Mouse (Mus musculus): Measurements from ENCODE around the gene Rad9b. TPM values are rescaled to one million over a fixed set of nuclear protein-coding genes. Genes with fewer than 3 reads are reported as not detected.

The Rad9b gene
- polyA plus RNA-seq (2012): 1.8 and 4.5 TPM in 2 replicates

- no peak for TF ChIP-seq GATA1 (IDR thresholded peaks at IDR 0.05; ENCODE audit: low read length)
Observed at GRCm38 (mm10) chr5:122353807-122354491, at the start of gene Rad9b, which contains the start of gene Vps29. Gene Rad9b, minus strand, starts transcription at chr5:122354233. Gene Vps29, plus strand, starts transcription at chr5:122354369.

GRCm38 (mm10) chr5:122403362-122403761 lies 49.3 kb upstream of the Rad9b start:
- no peak for TF ChIP-seq GATA1 (IDR thresholded peaks at IDR 0.05; ENCODE audit: low read length)

- no peak for TF ChIP-seq GATA1 (IDR thresholded peaks at IDR 0.05; ENCODE audit: low read length)
Observed at GRCm38 (mm10) chr5:122402772-122403171, 48.7 kb upstream of the Rad9b start.

- TF ChIP-seq GATA1 (IDR thresholded peaks at IDR 0.05; ENCODE audit: low read length): no peak
Observed at GRCm38 (mm10) chr5:122402160-122402559, 48.1 kb upstream of the Rad9b start.

- TF ChIP-seq GATA1 (IDR thresholded peaks at IDR 0.05; ENCODE audit: low read length): no peak
Observed at GRCm38 (mm10) chr5:122401303-122401640, 47.2 kb upstream of the Rad9b start.

GRCm38 (mm10) chr5:122400628-122401302 lies 46.7 kb upstream of the Rad9b start:
- TF ChIP-seq GATA1 (IDR thresholded peaks at IDR 0.05; ENCODE audit: low read length): no peak

GRCm38 (mm10) chr5:122399871-122400270 lies 45.8 kb upstream of the Rad9b start:
- no peak for TF ChIP-seq GATA1 (IDR thresholded peaks at IDR 0.05; ENCODE audit: low read length)

- TF ChIP-seq GATA1 (IDR thresholded peaks at IDR 0.05; ENCODE audit: low read length): no peak
Observed at GRCm38 (mm10) chr5:122397495-122397894, 43.5 kb upstream of the Rad9b start.

GRCm38 (mm10) chr5:122396791-122397190 lies 42.8 kb upstream of the Rad9b start:
- TF ChIP-seq GATA1 (IDR thresholded peaks at IDR 0.05; ENCODE audit: low read length): no peak

- TF ChIP-seq GATA1 (IDR thresholded peaks at IDR 0.05; ENCODE audit: low read length): no peak
Observed at GRCm38 (mm10) chr5:122393887-122394286, 39.9 kb upstream of the Rad9b start.

GRCm38 (mm10) chr5:122392227-122393004 lies 38.4 kb upstream of the Rad9b start:
- TF ChIP-seq GATA1 (IDR thresholded peaks at IDR 0.05; ENCODE audit: low read length): no peak

- TF ChIP-seq GATA1 (IDR thresholded peaks at IDR 0.05; ENCODE audit: low read length): no peak
Observed at GRCm38 (mm10) chr5:122391786-122392180, 37.8 kb upstream of the Rad9b start, which contains the start of gene Arpc3. Gene Arpc3, plus strand, starts transcription at chr5:122391878.

- no peak for TF ChIP-seq GATA1 (IDR thresholded peaks at IDR 0.05; ENCODE audit: low read length)
Observed at GRCm38 (mm10) chr5:122391178-122391785, 37.2 kb upstream of the Rad9b start.

- no peak for TF ChIP-seq GATA1 (IDR thresholded peaks at IDR 0.05; ENCODE audit: low read length)
Observed at GRCm38 (mm10) chr5:122390671-122391070, 36.6 kb upstream of the Rad9b start.

- no peak for TF ChIP-seq GATA1 (IDR thresholded peaks at IDR 0.05; ENCODE audit: low read length)
Observed at GRCm38 (mm10) chr5:122390006-122390405, 36.0 kb upstream of the Rad9b start.

Measured in G1E-ER4 (cell line).